Mouse (Mus musculus) C2C12 (cell line): ENCODE data around the gene Ppp2r5d.

Experiments
- CTCF ChIP-seq: IDR thresholded peaks from one replicate; pipeline ENCODE4 v1.5.1; 2011; ENCODE audit not compliant: control insufficient read depth, insufficient read depth, insufficient read length
- MYOG ChIP-seq: IDR thresholded peaks from one replicate; pipeline ENCODE4 v1.6.1; 2011; ENCODE audit not compliant: control insufficient read depth, insufficient read length; ENCODE audit errors: extremely low read depth

GRCm38 (mm10) chr17:46750580-46750979 lies 45.7 kb upstream of the Ppp2r5d start:
- TF ChIP-seq CTCF (no peak), MYOG (no peak)
